Mouse (Mus musculus) erythroblast, embryonic 14.5 days (primary cell): ENCODE data around the gene Lekr1.

Experiments used
- GATA1 ChIP-seq: IDR thresholded peaks from 2 replicates; pipeline ENCODE4 v1.6.1; 2012; ENCODE audit warnings: low read length, inconsistent platforms, mixed read lengths
- TAL1 ChIP-seq: IDR thresholded peaks from 3 replicates; pipeline ENCODE4 v1.6.1; 2012; ENCODE audit warnings: low read length, inconsistent platforms, mixed read lengths

GRCm38 (mm10) chr3:65663176-65663575 lies 2.9 kb upstream of the Lekr1 start:
- TF ChIP-seq GATA1 (no peak), TAL1 (no peak)
